20 mouse cellular contexts compared by ENCODE assay signal in the genomic region with DNA sequence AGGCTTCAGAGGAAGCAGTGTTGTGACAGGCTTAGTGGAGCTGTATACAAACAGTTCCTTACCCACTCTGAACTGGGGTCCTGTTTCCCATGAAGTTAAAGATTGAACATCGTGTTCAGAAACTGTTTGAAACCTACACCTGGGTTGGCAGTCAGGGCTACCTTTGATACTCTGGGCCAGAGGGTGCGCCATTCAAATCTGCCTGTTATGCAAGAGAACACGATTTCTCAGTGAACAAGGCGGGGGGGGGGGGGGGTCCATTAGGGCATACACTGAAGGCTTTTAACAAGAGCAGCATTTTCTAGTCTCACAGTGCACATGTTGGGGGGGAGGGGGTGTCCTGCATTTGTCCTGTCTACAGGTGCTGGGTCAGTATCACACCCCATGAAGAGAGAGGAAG. TPM values are rescaled to one million over a fixed set of nuclear protein-coding genes. Genes with fewer than 3 reads are reported as not detected.
DNase-seq lines count a peak whose midpoint lies in the region; ATAC-seq and TF ChIP-seq lines count a peak whose summit lies in the region.
"Had no signal": no experiment of that assay in that cellular context is flagged by ENCODE, and none has a peak within 500 bp of the region (broad histone marks: within the 10 kb centered on the region; RNA-seq: fewer than 3 reads in every experiment).

No protein-coding gene starts in this region.

- no peak for DNase-seq in heart, adult 9 months (ENCODE audit: low spot score in 2 of 2)
- peak; percentile 81 for DNase-seq in liver, adult 2 months (ENCODE audit: extremely low read depth, low read depth, low spot score)
- no peak for DNase-seq in liver
- DNase-seq in kidney, postnatal 14 days: peak; percentile 47
- peak; percentile 63 for DNase-seq in liver, postnatal 0 days
- no peak for DNase-seq in forebrain, postnatal 0 days
- DNase-seq in left cerebral cortex, adult 2 months (ENCODE audit: extremely low spot score in 1 of 2, low spot score in 2 of 2): no peak
- DNase-seq: adrenal gland, postnatal 10 days; cerebellum, adult 18-20 months; cerebellum, postnatal 25 days; layer of hippocampus, adult 9-11 months; lung, postnatal 4 days had no signal

- peaks cover 53% of the 10 kb centered on the region for H3K36me3 ChIP-seq in heart, embryonic 13.5 days
- peaks cover 26% of the 10 kb centered on the region for H3K36me3 ChIP-seq in liver, adult 2 months (ENCODE audit: control insufficient read depth, insufficient read depth, low read length)
- peaks cover 35% of the 10 kb centered on the region for H3K36me3 ChIP-seq in liver, postnatal 0 days (replicated peaks; ENCODE audit: insufficient read depth, low read length)
- peaks cover 35% of the 10 kb centered on the region for H3K36me3 ChIP-seq in forebrain, postnatal 0 days (ENCODE audit: insufficient read depth)

- no peak for ATAC-seq in heart, embryonic 13.5 days (ENCODE audit: extremely low read depth, insufficient number of reproducible peaks, low FRiP score, low TSS enrichment)
- ATAC-seq in liver, postnatal 0 days: peak; percentile 54
- no peak for ATAC-seq in forebrain, postnatal 0 days
- ATAC-seq: forebrain, embryonic 14.5 days; hindbrain, embryonic 16.5 days; midbrain, embryonic 15.5 days had no signal

- 78% methylated on average over 4 of the region's 4 CpGs for WGBS in heart, embryonic 13.5 days
- WGBS in liver, adult 2 months: 9% methylated on average over 4 of the region's 4 CpGs
- WGBS in liver, postnatal 0 days (ENCODE audit: insufficient replicate concordance): 50% methylated on average over 4 of the region's 4 CpGs
- 85% methylated on average over 4 of the region's 4 CpGs for WGBS in forebrain, postnatal 0 days

- 0 out of 2 replicates have a peak overlapping the region, but pooled peaks have one; percentile 95 for H3K9ac ChIP-seq in heart, embryonic 13.5 days
- H3K9ac ChIP-seq in liver, adult 2 months (ENCODE audit: low read depth, low read length): peak overlapping the region; percentile 49
- no peak overlapping the region for H3K9ac ChIP-seq in liver, postnatal 0 days (replicated peaks)
- no peak overlapping the region for H3K9ac ChIP-seq in forebrain, postnatal 0 days
- H3K9ac ChIP-seq: midbrain, embryonic 15.5 days had no signal

- H3K27me3 ChIP-seq in heart, embryonic 13.5 days (replicated peaks): no peaks in the 10 kb centered on the region
- no peaks in the 10 kb centered on the region for H3K27me3 ChIP-seq in liver, adult 2 months (ENCODE audit: control insufficient read depth, insufficient read depth, low read length)
- no peaks in the 10 kb centered on the region for H3K27me3 ChIP-seq in liver, postnatal 0 days (ENCODE audit: insufficient read depth, low read length)
- H3K27me3 ChIP-seq in forebrain, postnatal 0 days (ENCODE audit: insufficient read depth, low read length): no peaks in the 10 kb centered on the region
- H3K27me3 ChIP-seq: embryonic facial prominence, embryonic 13.5 days; lung, embryonic 15.5 days; midbrain, embryonic 15.5 days; neural tube, embryonic 15.5 days had no signal

- H3K9me3 ChIP-seq in heart, embryonic 13.5 days: no peaks in the 10 kb centered on the region
- H3K9me3 ChIP-seq in liver, postnatal 0 days (ENCODE audit: low read length): no peaks in the 10 kb centered on the region
- no peaks in the 10 kb centered on the region for H3K9me3 ChIP-seq in forebrain, postnatal 0 days (ENCODE audit: low read length)
- H3K9me3 ChIP-seq: embryonic facial prominence, embryonic 13.5 days; heart, embryonic 10.5 days; lung, embryonic 15.5 days; midbrain, embryonic 15.5 days; neural tube, embryonic 15.5 days had no signal

- H3K79me2 ChIP-seq in liver, adult 2 months (ENCODE audit: control insufficient read depth, insufficient read depth, low read length): peaks cover 5% of the 10 kb centered on the region; the same call in 1 of the 2 replicates

- 0 out of 2 replicates have a peak overlapping the region, but pooled peaks have one; percentile 91 for H3K4me2 ChIP-seq in heart, embryonic 13.5 days
- H3K4me2 ChIP-seq in liver, postnatal 0 days (ENCODE audit: low read depth, low read length): peak overlapping the region; percentile 49
- no peak overlapping the region for H3K4me2 ChIP-seq in forebrain, postnatal 0 days (ENCODE audit: low read depth)

- no peak for TF ChIP-seq CTCF in liver, adult 2 months (IDR thresholded peaks at IDR 0.05; ENCODE audit: low read depth, low read length)
- TF ChIP-seq CTCF in liver, postnatal 0 days (IDR thresholded peaks at IDR 0.05; ENCODE audit: low read depth): no peak
- TF ChIP-seq CTCF in forebrain, postnatal 0 days (IDR thresholded peaks at IDR 0.05; ENCODE audit: low read depth): no peak
- no peak for TF ChIP-seq CTCF in left cerebral cortex, adult 2 months (IDR thresholded peaks at IDR 0.05)

- H3K27ac ChIP-seq in heart, embryonic 13.5 days (replicated peaks): no peak overlapping the region
- H3K27ac ChIP-seq in liver, adult 2 months (replicated peaks; ENCODE audit: insufficient read depth, low read depth, low read length): peak overlapping the region; percentile 92
- H3K27ac ChIP-seq in liver, postnatal 0 days (ENCODE audit: low read depth): peak overlapping the region; percentile 88
- H3K27ac ChIP-seq in forebrain, postnatal 0 days (ENCODE audit: low read depth, low read length): no peak overlapping the region
- no peak overlapping the region for H3K27ac ChIP-seq in left cerebral cortex, adult 2 months
- H3K27ac ChIP-seq: embryonic facial prominence, embryonic 13.5 days; heart, embryonic 10.5 days; lung, embryonic 15.5 days; midbrain, embryonic 15.5 days; neural tube, embryonic 15.5 days had no signal

- intact Hi-C loops in left cerebral cortex, adult 2 months (cut with DNase I): no loop called here

- H3K4me1 ChIP-seq in heart, embryonic 13.5 days: peaks cover 19% of the 10 kb centered on the region
- H3K4me1 ChIP-seq in liver, adult 2 months (ENCODE audit: control insufficient read depth, insufficient read depth, low read length): peaks cover 10% of the 10 kb centered on the region; the same call in 1 of the 2 replicates
- H3K4me1 ChIP-seq in liver, postnatal 0 days (ENCODE audit: insufficient read depth): peaks cover 16% of the 10 kb centered on the region
- H3K4me1 ChIP-seq in forebrain, postnatal 0 days (ENCODE audit: insufficient read depth): peaks cover 6% of the 10 kb centered on the region

- no peak for TF ChIP-seq POLR2A in liver, adult 2 months (IDR thresholded peaks at IDR 0.05; ENCODE audit: extremely low read depth, insufficient read depth, low read length)

- TF ChIP-seq EP300 in liver, postnatal 0 days (IDR thresholded peaks at IDR 0.05; ENCODE audit: low read depth): peak; percentile 65

- H3K4me3 ChIP-seq in heart, embryonic 13.5 days: no peak overlapping the region
- H3K4me3 ChIP-seq in liver, adult 2 months (ENCODE audit: insufficient read depth, low read depth, low read length): peak overlapping the region; percentile 45
- H3K4me3 ChIP-seq in liver, postnatal 0 days (ENCODE audit: low read depth, low read length): no peak overlapping the region
- H3K4me3 ChIP-seq in forebrain, postnatal 0 days (ENCODE audit: low read depth, low read length): no peak overlapping the region
- H3K4me3 ChIP-seq in left cerebral cortex, adult 2 months: no peak overlapping the region

RNA-seq across cellular contexts. Expression of a gene that starts 1.8 kb away (rescaled TPM):
- polyA plus RNA-seq in heart, embryonic 13.5 days (2015; fragmentation: Nextera tagmentation; extraction: Ambion mirVana): 47.9 and 55.1 TPM in 2 replicates
- total RNA-seq in liver, adult 2 months (2014; rRNA removed): 50.7 and 74.5 TPM in 2 replicates
- polyA plus RNA-seq in liver, adult 2 months (2012; rRNA removed): 64.7 and 66.9 TPM in 2 replicates
- polyA plus RNA-seq in liver, postnatal 0 days (2015; fragmentation: Nextera tagmentation; extraction: Ambion mirVana): 81.0 and 97.6 TPM in 2 replicates
- 22.2 and 33.7 TPM in 2 replicates for total RNA-seq in forebrain, postnatal 0 days (2014; rRNA removed)
- 37.3 and 41.1 TPM in 2 replicates for polyA plus RNA-seq in forebrain, postnatal 0 days (2015; fragmentation: Nextera tagmentation; extraction: Ambion mirVana)
- total RNA-seq in left cerebral cortex, adult 2 months (2021): 10 to 100 TPM; 23.0 to 25.6 TPM

RNA-seq across cellular contexts. Expression of a gene that starts 50.7 kb away (rescaled TPM):
- 1.2 and 1.3 TPM in 2 replicates for polyA plus RNA-seq in heart, embryonic 13.5 days (2015; fragmentation: Nextera tagmentation; extraction: Ambion mirVana)
- 2.8 and 3.8 TPM in 2 replicates for total RNA-seq in liver, adult 2 months (2014; rRNA removed)
- 1.6 and 2.4 TPM in 2 replicates for polyA plus RNA-seq in liver, adult 2 months (2012; rRNA removed)
- polyA plus RNA-seq in liver, postnatal 0 days (2015; fragmentation: Nextera tagmentation; extraction: Ambion mirVana): 0.82 and 1.1 TPM in 2 replicates
- total RNA-seq in forebrain, postnatal 0 days (2014; rRNA removed): 5.6 and 5.8 TPM in 2 replicates
- 0.82 and 1.1 TPM in 2 replicates for polyA plus RNA-seq in forebrain, postnatal 0 days (2015; fragmentation: Nextera tagmentation; extraction: Ambion mirVana)
- 1 to 10 TPM; 4.2 to 4.6 TPM for total RNA-seq in left cerebral cortex, adult 2 months (2021)

Comparison
In these comparisons a context has a peak if more than half of its experiments do, and no peak if none do; other contexts are left out.
1. H3K9ac ChIP-seq: peak in heart, embryonic 13.5 days (single experiment) and liver, adult 2 months (single experiment); none in liver, postnatal 0 days (single experiment) and forebrain, postnatal 0 days (single experiment).
2. DNase-seq: peak in liver, adult 2 months (single experiment), kidney, postnatal 14 days (single experiment) and liver, postnatal 0 days (single experiment); none in heart, adult 9 months (0 of 2), liver (single experiment), forebrain, postnatal 0 days (single experiment) and left cerebral cortex, adult 2 months (0 of 2).
3. H3K27ac ChIP-seq: peak in liver, adult 2 months (single experiment) and liver, postnatal 0 days (single experiment); none in heart, embryonic 13.5 days (single experiment), forebrain, postnatal 0 days (single experiment) and left cerebral cortex, adult 2 months (single experiment).